Mouse (Mus musculus) myocyte (in vitro differentiated cells): ENCODE measurements around the gene Map3k13.

Experiments
- E2F4 ChIP-seq: IDR thresholded peaks from one replicate; pipeline ENCODE4 v1.6.1; 2011; ENCODE audit warnings: mild to moderate bottlenecking, control low read depth, moderate library complexity; ENCODE audit not compliant: insufficient read depth
- MYOG ChIP-seq, 3 experiments: IDR thresholded peaks; one replicate each; pipeline ENCODE4 v1.6.1; 2011; ENCODE audit warnings: control low read depth in 2 of 3, low read depth in 2 of 3, mild to moderate bottlenecking in 2 of 3; ENCODE audit not compliant: insufficient read length in 2 of 3, control insufficient read depth in 1 of 3, insufficient read depth in 1 of 3
- POLR2A ChIP-seq: IDR thresholded peaks from one replicate; pipeline ENCODE4 v1.6.1; 2011; ENCODE audit warnings: low read depth, mild to moderate bottlenecking, control low read depth, moderate library complexity; ENCODE audit not compliant: insufficient read length
- POLR2AphosphoS2 ChIP-seq: IDR thresholded peaks from one replicate; pipeline ENCODE4 v1.6.1; 2011; ENCODE audit warnings: low read depth, control low read depth; ENCODE audit not compliant: insufficient read length
- SRF ChIP-seq: IDR thresholded peaks from one replicate; pipeline ENCODE4 v1.6.1; 2011; ENCODE audit warnings: low read depth; ENCODE audit not compliant: control insufficient read depth, insufficient read length
- USF1 ChIP-seq: IDR thresholded peaks from one replicate; pipeline ENCODE4 v1.6.1; 2011; ENCODE audit warnings: low read depth, mild to moderate bottlenecking, control low read depth, moderate library complexity

GRCm38 (mm10) chr16:21789180-21789579 is 5.0 kb upstream of the Map3k13 start:
- TF ChIP-seq E2F4 (no peak), SRF (no peak), USF1 (no peak), POLR2A (no peak), POLR2AphosphoS2 (no peak), MYOG (IDR thresholded peaks at IDR 0.05; ENCODE audit: control insufficient read depth in 1 of 3, insufficient read depth in 1 of 3, insufficient read length in 2 of 3, low read depth in 2 of 3) (no peak)
